Mouse (Mus musculus) lung, postnatal 25 days (tissue): ENCODE measurements around the gene Slc47a2.

Source experiments
- DNase-seq: peaks from one replicate; pipeline ENCODE4 v3.0.0; 2022; ENCODE audit warnings: low spot score

Gene Slc47a2

GRCm38 (mm10) chr11:61342505-61343420, at the start of gene Slc47a2:
Gene Slc47a2 (minus strand): TSS chr11:61342860.
- DNase-seq, result no peak

DNA sequence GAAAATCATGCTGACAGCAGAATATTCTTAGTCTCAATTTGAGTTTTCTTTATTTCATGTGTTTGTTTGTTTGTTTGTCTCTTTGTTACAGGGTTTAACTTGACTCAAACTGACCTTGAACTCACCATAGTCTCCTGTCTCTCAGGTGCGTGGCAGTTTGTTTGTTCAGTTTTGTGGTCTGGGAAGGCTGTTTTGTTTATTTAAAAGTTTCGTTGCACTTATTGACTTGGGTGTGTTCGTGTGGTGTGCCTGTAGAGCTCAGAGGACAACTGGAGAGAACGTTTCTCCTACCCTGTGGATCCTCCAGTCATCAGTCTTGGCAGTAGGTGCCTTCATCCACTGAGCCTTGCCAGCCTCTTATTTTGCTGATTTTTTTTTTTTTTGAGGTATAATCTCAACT, 46.3 kb upstream of the Slc47a2 start:
- no peak for DNase-seq

DNA sequence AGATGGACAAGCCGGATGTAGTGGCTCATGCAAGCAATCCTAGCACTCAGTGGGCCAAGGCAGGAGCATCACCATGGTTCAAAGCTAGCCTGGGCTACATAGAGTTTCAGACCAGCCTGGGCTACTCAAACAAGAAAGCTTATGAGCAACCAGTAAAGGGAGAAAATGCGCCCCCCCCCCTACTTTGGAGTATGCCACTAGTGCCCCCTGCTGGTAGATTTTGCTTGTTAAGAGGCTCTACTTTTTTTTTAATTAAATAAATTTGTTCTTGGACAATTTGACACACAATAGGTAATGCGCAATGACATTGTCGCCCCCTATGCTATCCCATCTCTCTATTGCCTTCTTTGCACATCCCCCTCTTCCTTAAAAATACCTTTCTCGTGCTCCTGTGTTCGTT, 45.4 kb upstream of the Slc47a2 start:
- DNase-seq, result no peak

DNA sequence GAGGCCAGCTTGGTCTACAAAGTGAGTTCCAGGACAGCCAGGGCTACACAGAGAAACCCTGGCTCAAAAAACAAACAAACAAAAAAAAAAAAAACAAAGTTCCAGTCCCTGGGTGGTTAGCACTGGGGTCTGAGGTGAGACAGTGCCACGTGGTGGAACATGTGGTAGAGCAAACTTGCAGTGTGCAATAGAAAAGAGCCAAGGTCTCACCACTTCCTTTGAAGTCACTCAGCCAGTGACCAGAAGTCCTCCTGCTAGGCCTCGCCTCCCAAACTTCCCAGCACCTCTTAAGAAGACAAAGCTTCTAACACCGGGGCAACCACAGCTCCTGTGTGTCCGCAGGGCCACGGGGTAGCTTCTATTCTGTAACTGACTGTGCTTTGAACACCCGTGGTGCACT, 44.6 kb upstream of the Slc47a2 start:
- DNase-seq, result no peak

DNA sequence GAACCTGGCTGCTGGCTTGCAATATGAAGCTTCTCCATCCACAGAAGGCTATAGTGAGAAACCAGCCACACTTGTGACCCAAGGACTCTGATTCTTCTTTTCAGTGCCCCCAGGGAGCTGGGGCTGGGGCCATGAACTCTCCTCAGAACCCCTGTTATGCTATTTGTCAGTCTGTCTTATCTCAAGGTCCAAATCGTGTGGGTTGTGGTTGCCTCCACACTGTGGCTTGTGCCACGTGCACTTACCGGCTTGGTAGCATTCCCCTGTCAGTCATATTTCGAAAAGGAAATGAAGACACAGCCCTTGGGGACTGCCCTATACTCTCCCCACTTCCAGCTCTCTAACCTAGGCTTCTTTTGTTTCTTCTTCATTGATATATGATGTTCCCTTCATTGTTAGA, 43.1 kb upstream of the Slc47a2 start:
- no peak for DNase-seq

GRCm38 (mm10) chr11:61381272-61381671, 38.6 kb upstream of the Slc47a2 start:
- no peak for DNase-seq

DNA sequence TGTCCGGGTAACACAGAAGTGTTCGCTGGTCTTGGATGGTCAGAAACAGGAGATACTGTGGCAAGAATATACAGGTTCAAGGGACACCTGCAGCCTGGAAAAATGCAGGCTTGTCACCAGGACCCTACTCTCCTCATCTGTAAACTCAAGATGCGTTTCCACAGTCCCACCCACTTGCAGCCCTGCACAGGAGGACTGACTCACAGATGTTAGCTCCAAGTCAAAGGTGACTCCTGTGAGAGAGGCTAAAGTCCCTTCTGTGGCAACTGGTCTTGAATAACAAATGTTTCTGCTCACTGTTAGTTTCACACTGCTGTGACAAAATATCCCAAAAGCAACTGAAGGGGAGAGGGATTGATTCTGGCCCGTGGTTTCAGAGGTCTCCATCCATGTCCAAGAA, 36.0 kb upstream of the Slc47a2 start:
- no peak for DNase-seq

DNA sequence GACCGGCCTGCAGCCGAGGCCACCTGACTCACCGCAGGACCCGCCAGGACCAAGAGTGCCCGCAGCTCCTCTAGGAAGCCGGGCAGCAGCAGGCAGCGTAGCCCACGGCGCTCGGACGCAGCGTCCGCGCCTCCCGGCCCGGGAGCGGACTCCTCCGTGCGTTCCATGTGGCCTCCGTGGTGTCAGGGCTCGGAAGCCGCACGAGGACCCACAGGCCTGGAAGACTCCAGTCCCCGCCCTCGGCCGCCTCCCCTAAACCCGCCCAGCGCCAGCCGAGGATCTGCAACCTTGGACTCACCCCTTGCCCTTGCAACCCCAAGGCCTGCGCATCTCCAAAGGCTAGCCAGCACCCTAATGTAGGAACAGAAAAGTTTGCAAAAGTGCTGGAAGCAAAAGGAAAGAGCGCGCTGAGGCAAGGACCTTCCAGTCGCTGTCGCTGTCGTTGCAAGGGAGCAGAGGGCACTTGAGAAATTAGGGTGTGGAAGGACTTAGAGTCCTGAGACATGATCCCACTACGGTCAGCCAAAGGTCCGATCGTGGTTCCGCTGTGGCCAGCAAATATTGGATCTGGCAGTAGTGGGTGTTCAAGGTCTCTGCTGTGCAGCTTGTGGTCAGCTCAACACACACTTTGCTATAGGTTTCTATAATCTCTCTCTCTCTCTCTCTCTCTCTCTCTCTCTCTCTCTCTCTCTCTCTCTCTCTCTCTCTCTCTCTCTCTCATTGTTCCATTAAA, 35.4 kb upstream of the Slc47a2 start, which contains the start of gene Slc47a1:
Gene Slc47a1 (minus strand): TSS at position 465 of the 733 bp plus-strand sequence.
- DNase-seq, result peak; percentile 7

GRCm38 (mm10) chr11:61368668-61369067, 26.0 kb upstream of the Slc47a2 start:
- no peak for DNase-seq

DNA sequence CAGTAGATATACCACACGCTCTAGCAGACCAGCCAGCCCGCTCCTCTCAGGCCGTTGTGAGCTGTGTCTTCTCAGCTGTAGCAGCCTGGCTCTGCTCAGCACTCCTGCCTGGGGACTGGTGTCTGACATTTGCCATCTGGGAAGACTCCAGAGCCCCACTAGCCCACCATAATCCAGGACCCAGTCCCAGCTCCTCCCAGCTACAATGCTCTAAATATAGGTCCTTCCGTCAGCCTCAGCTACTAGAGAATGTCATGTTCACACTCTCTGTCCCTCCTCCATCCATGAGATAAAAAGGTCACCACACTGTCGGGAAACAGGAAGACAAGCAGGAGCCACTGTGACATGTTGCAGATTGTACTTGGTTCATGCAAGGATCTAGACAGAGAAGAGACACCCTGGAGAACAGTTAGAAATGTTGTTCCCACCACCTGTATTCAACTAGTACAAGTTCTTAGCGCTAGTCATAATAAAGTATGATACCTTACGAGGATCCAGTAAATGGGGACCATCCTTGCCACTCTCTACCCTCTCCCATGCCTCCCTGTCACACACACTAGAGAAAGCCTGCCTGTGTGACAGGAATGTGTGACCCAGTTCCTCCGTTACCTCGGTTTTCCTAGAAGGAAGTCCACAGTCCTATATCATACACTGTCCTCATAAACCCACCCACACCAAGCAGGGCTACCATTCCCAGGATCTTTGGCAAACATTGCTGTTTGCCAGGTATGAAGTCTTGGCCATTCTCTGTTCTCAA, 24.0 kb upstream of the Slc47a2 start:
- no peak for DNase-seq

GRCm38 (mm10) chr11:61365938-61366337, 23.3 kb upstream of the Slc47a2 start:
- no peak for DNase-seq

- no peak for DNase-seq
Observed at GRCm38 (mm10) chr11:61364096-61364495, 21.4 kb upstream of the Slc47a2 start.

- DNase-seq, result no peak
Observed at GRCm38 (mm10) chr11:61361515-61362190, 19.0 kb upstream of the Slc47a2 start.

- no peak for DNase-seq
Observed at GRCm38 (mm10) chr11:61356600-61356999, 13.9 kb upstream of the Slc47a2 start.

- DNase-seq, result no peak
Observed at GRCm38 (mm10) chr11:61356111-61356510, 13.5 kb upstream of the Slc47a2 start.

DNA sequence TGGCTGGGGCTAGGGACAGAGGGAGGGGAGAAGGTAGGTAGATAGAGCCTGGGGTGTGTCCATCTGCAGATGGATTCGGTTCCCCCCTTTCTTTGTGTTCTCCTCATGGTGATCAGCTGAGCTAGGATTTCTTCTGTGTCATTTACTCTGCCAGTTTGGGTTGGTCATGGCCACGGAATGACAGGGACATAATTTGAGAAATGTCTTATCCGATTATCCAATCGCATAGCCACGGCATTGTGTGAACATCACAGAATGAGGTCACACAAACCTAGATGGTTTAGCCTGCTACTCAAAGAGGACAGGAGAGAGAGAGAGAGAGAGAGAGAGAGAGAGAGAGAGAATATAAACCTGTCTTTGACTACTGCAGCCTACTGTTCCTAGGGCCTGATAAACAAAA, 12.7 kb upstream of the Slc47a2 start:
- DNase-seq, result no peak

DNA sequence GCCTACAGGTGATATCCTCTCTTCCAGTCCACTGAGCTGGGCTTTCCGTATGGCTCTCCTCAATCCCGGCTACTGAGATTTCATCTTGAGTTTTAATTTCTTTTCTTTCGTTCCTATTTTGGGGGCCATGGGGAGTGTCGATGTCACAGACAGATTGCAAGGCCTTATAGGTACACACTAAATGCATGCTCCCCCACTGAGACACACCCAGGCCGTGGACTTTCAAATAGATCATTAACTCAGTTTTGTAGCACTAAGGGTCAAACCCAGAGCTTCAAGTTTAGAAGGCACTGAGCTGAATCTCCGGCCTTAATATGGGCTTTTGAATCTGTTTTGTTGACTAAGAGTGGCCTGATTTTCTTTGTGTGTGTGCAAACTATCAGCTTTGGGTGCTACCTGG, 11.7 kb upstream of the Slc47a2 start:
- DNase-seq, result no peak

DNA sequence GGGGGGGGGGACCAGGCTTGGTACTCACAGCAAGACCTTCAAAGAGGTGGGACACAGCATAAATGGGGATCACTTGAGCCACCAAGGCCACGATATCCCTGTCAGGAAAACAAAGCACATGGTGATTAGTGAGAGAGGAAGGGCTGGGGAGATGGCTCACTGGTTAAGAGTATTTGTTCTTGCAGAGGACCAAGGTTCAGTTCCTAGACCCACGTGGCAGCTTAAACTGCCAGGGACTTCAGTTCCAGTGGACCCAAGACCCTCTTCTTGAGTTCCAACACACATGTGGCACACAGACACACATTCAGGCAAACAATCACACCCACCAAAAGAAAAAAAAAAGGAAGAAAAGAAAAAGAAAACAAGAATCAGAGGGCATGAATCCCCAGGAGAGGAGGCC, 10.4 kb upstream of the Slc47a2 start:
- DNase-seq, result no peak

GRCm38 (mm10) chr11:61352138-61352651, 9.5 kb upstream of the Slc47a2 start:
- no peak for DNase-seq

- DNase-seq, result peak; percentile 86
Observed at GRCm38 (mm10) chr11:61349337-61349736, 6.7 kb upstream of the Slc47a2 start.

DNA sequence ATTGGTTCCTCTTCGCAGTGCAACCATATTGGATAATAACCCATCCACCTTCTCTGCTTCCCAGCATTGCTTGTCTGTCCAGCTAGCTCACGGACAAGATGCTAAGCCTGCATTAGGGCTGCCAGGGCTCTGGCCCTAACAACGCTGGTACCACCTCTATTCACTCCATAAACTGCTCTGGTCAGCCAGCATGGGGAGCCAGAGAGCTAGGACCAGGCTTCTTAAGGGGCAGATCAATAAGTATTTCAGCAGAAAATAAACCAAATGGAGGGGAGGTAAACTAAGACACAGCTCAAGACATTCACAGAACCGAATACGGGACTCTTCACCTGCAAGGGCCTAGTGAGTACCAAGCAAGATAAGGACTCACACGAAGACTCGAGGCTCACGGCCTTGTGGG, 3.5 kb upstream of the Slc47a2 start:
- no peak for DNase-seq

GRCm38 (mm10) chr11:61341971-61342370, 689 bp downstream of the Slc47a2 start:
- DNase-seq, result no peak
